Mouse (Mus musculus) brain, embryonic 14.5 days (tissue): Measurements from ENCODE around the gene Cotl1.

ENCODE experiments used
- CTCF ChIP-seq: fragments of 200-500 bp; IDR thresholded peaks from 2 replicates; pipeline ENCODE4 v1.5.1; 2012; ENCODE audit warnings: inconsistent platforms, mild to moderate bottlenecking, moderate library complexity, borderline replicate concordance; ENCODE audit not compliant: insufficient read depth, insufficient read length; ENCODE audit errors: extremely low read depth
- POLR2A ChIP-seq: fragments of 200-500 bp; IDR thresholded peaks from 2 replicates; pipeline ENCODE4 v1.6.1; 2012; ENCODE audit warnings: mild to moderate bottlenecking, inconsistent platforms, borderline replicate concordance; ENCODE audit not compliant: poor library complexity, insufficient read depth, insufficient read length, severe bottlenecking; ENCODE audit errors: extremely low read depth

- TF ChIP-seq CTCF, result no peak
- no peak for TF ChIP-seq POLR2A
These were observed 8.2 kb downstream of the Cotl1 start for GRCm38 (mm10) chr8:119832101-119832617.
